Mouse (Mus musculus): ENCODE data around the gene Sh3d21.

The Sh3d21 gene

DNA sequence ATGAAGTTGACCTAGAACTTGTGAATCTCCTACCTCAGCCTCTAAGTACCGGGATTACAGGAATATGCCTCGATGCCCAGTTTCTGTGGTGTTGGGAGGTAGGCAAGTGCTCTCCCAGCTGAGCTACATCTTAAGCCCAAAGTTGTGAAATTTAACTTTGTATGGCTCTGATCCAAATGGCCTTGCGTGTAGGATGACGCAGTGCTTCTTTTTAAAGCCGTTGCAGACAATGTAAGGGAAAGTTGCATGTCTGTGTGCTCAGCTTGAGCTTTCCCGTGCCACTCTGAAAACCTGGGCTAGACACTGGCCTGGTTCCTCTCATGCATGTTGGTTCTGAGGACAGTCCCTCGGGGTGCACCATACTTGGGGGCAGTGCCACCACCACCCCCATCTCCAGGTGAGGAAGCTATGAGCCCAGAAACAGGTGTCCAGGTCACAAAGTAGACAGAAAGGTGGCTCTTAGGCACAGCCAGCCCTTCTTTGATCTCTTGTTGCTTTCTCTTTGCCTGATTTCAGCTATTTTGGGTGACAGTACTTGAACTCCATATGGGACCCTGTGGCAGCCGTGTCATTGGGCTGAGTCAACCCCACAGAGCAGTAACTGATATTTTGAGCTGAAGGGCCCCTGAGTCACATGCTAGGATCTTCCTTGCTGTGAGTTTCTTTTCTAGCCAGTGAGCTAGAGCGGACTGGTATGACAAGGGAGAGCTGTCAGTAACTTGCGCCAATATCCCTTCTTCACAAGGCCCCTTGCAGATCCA lies 53.5 kb downstream of the Sh3d21 start:
- DNase-seq (ENCODE audit: low spot score in 2 of 2) = no peak

DNA sequence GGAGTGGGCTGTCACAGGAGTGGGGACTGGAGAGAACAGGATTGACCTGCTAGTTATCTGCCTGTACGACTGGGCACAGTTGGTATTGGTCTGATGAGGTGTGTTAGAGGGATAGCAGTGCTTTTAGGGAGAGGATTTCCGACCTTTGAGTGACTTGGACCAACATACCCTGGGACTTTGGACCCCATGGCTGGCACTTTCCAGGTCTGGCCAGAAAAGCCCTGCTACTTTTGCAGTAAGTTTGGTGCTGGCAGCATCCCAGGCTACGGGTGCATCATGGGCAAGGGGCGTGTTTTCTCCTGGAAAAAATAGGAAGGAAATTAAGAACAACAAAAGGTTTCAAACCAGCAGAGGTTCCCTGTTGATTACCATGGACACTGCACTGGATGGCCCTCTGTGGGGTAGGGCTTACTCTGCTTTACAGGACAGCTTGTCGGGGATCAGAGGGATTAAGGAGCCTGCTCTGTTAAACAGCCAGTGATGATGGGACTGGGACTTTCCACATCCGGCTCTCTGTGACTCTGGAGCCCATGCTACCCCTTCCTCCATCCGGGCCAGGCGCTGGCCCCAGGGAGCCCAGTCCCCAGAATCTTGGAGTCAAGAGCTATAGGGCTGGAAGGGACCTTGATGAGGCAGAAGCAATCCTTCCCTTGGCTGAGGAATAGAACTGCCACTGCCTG lies 55.1 kb downstream of the Sh3d21 start:
- DNase-seq (ENCODE audit: low spot score in 2 of 2) = no peak

DNA sequence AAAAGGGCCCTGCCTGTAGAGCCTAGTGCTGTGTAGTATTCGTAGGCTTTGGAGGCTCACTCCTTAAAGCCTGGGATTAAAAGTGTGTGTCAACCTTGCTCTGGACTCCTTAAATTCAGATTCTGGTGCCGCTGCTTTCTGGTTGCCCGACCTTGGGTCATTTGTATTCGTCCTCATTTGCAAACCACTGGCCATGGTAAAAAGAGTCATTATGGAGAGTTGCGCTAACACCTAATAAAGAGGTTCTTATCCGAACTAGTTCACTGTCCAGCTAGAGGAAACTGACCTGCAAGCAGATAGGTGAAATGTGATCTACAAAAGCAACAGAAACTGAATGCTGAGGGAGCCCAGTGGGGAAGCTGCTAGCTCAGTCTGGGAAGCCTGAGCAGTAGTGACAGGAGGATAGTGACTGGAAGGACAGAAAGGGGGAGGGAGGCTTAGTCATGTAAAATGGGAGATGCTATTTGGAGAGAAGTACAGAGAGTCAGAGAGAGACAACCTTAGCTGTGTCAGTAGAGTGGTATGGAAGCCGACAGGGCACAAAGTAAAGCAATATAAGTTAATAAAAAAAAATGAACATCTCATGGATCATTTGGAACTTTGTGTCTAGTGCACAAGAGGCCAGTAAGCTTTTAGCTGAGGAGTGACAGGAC lies 58.0 kb downstream of the Sh3d21 start:
- DNase-seq (ENCODE audit: low spot score in 2 of 2) = no peak

DNA sequence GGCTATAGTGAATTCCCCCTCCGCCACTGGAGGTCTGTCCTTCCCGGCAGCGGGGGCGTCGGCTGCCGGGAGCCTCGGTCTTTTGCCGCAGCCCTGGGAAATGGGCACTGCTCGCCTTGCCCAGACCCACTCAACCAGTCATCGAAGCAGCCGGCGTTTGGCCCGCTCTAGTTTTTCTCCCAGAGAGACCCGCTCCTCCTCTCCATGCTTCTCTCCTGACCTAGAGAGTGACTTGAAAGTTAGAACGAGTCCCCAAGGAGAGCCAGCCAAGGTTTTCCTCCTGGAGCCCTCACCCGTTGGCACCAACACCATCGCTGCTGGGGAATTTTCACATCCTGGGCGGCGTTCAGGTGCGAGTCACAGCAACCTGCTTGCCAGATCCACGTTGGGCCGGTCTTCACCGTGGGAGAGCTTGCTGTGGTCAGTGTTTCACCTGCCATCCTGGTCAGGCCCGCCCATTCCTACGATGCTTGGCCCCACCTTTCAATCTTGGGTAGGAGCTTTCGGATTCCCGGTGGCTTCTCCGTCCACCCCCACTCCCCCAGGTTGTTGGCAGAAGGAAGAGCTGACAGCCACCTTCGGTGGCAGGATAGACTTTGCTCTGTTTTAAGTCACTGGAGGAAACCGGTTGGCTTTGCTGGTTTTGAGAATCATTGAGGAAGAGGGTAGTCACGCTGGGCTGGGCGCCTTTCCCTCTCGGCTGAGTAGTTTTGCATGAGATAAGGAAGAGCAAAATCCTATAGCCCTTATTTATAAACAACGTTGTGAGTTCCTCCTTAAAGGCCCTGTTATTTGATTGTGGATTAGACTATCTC lies 58.8 kb downstream of the Sh3d21 start:
- DNase-seq (ENCODE audit: low spot score in 2 of 2) = peak in 1 of 2 experiments; percentile 43

DNA sequence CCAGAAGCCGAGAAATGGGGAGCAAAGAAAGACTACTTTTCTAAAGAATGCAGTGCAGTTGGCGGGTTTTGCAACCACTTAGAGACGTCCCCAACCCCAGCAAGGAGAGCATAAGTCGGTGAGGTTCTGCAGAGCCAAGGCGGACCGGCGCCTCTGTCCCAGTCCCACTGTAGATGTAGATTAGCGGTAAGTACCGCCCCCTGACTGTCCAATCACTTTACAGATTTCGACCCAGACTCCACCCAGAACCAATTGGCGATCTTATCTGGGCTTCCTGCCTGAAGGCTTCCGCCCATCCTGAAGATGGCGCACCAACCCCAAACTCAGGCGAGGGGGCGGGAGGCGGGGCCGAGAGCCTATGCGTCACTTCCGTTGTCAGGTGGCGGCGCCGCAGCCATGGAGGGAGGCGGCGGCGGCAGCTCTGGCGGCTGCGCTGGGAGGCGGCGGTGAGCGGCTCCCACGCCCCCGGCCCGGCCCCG lies 59.7 kb downstream of the Sh3d21 start, which contains the start of gene Stk40:
Gene Stk40, plus strand, starts transcription at position 368 of the 479 bp plus-strand sequence.
- DNase-seq (ENCODE audit: low spot score in 2 of 2) = peak; percentile 90 to 95

DNA sequence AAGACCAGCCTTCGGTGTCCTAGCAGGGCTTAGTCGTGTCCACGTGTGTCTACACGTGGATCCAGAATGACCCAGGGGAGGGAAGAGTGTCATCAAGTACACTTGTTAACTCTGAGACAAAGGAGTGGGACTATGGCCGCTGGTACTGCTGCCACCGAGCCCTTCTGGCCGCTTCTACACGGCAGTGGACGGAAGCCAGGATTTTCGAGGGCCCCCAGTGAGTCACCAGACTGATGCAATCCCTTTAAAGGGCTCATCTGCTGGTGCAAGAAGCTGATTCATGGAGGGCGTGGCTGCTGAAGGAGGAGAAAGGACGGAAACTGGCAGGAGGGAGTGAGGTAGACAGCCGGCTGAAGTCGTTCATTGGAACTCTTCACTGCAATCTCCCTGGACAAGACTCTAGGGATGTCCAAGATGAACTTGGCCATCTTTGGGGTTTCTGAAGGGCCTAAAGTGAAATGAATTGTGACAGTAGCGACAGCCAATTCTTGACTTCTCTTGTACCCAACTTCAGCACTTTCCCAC lies 60.2 kb downstream of the Sh3d21 start:
- DNase-seq (ENCODE audit: low spot score in 2 of 2) = peak; percentile 79 to 94

DNA sequence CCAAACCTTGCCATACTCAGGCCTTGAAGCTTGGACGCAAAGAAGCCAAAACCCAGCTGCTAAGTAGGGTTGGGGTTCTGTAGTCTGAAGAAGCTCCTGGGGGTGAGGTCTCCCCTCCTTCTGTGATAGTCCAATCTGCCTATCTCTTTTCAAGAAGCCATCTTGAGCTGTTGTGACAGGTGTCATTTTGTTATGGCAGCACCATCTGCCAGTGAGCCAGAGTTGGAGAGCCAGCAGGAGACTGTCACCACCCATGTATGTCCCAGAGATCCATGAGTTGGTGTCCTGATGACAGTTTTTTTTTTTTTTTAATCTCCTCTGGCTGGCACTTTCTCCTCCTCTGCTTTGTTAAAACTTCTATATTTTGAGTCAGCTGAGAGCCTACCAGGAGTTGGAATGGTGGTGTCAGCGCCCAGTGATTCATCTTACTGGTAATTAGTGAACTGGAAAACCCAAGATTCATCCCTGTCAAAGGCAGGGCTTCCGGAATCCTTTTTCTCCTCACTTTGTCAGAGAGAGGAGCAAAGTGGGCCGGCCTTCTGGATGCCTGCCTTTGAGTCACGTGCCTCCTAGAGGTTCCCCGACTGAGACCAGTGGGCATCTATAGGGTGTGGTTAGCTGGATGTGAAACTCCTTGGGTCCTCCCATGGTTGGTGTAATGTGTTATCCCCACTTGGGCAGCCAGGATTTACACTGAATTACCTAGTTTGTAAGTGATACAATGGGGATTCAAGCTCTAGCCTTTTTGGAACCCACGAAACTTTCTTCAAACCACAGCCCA lies 61.0 kb downstream of the Sh3d21 start:
- DNase-seq (ENCODE audit: low spot score in 2 of 2) = no peak

DNA sequence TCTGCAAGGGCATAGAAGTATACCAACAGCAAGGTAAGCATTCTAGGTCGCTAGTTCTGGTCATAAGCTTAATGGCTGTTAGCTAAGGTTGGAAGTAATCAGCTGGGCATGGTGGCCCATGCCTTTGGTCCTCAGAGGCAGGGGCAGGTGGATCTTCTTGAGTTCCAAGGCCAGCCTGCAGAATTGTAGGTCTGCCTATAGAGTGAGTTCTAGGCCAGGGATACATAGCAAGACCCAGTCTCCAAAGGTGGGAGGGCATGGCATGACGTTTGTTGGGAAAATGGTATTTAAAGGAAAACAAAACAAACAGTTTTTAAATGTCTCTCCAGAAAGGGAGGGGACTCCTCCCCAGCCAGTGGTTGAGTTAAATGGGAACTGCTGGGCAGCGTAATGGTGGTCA lies 62.5 kb downstream of the Sh3d21 start:
- no peak for DNase-seq (ENCODE audit: low spot score in 2 of 2)
